Mouse (Mus musculus) frontal cortex, postnatal 25 days (tissue): ENCODE data around the gene Podxl.

ENCODE experiments used
- DNase-seq, 2 experiments: peaks; one replicate each; pipeline ENCODE4 v3.0.0; 2022; ENCODE audit warnings: low spot score in 2 of 2

The Podxl gene

DNA sequence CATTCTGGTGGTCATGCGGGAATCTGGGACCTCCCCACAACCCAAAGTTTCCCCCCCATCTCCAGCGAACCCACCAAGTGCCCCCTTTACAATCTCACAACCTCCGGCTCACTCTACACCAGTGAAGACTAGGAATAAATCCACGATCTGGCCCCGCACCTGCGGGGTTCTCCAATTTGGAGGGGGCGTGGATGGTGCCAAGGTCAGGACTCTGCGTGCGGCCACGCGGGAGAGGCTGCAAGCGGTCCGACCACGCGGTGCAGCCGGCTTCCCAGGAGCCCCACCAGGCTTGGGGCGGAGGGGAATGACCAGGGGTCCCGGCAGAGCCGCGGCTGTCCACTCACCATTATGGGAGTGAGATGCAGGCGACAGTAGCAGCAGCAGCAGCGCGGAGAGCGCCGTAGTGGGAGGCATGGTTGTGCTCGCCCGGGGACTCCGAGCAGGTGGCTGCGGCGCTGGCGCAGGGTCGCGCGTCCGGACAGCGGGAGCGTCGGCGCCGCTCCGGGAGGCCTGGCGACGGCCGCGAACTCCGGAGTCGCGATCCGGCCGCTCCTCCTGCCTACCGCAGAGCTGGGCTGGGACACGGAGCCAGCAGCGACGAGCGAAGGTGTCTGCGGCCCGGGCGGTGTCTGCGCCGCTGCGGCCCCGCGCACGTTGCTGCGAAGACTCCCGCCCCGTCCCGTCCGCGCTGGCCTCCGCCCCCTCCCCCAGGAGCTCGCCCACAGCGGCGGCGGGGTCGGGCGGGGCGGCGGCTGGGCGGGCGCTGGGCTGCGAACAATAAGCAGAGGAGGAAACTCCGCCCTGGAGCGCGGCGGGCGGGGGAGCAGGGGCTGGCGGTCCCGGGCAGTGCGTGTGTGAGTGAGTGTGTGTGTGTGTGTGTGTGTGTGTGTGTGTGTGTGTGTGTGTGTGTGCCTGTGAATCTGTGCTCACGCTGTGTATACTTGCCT, at the start of gene Podxl:
Gene Podxl (minus strand): TSS at position 747 of the 947 bp plus-strand sequence.
- DNase-seq: no peak

DNA sequence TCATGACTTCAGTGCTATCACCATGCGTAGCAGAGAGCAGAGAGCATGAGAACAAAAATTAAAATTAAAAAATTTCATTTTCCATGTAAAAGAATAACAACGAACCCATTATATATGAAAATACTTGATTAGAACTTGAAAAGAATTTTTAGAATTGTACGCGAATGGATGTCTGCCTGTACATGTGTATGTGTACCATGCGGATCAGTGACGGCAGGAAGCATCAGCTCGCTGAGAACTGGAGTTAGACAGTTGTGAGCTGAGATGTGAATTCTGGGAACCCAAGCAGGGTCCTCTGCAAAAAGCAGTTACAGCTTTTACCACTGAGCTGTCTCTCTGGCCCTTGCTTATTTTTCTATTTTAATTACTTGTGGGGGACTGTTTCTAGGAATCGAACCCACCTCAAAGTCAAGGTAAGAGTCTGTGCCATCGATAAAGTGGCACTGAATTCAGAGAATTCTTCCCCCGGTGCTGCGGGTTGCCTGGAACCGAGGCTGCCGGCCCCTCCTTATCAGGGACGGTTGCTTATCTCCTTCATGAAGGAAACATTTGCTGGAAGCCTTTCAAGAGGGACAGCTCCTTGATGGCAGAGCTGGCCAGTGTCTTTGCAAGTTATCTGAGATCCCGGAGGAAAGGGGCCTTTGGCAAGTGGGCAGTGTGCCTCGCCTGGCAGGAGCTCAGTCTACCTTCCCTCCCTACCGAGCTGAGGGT, 48.9 kb upstream of the Podxl start:
- no peak for DNase-seq

DNA sequence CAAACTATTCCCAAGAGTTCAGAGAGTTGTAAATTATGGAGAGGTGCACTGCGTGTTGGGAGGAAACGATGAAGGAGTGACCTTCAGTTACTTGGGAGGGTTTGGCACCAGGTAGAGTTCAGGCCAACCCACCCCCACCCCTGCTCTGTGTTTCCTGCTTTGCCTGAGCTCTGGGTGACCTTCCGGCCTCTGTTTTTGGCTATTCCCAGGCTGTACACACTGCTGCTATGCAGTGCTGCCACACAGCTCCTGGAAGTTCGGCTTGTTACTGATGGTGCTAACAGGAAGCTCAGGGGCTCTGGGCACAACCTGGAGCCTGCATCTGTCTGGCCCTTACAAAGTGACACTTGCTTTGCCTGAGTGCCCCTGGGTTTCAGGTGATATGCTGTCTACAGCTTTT, 42.6 kb upstream of the Podxl start:
- no peak for DNase-seq

DNA sequence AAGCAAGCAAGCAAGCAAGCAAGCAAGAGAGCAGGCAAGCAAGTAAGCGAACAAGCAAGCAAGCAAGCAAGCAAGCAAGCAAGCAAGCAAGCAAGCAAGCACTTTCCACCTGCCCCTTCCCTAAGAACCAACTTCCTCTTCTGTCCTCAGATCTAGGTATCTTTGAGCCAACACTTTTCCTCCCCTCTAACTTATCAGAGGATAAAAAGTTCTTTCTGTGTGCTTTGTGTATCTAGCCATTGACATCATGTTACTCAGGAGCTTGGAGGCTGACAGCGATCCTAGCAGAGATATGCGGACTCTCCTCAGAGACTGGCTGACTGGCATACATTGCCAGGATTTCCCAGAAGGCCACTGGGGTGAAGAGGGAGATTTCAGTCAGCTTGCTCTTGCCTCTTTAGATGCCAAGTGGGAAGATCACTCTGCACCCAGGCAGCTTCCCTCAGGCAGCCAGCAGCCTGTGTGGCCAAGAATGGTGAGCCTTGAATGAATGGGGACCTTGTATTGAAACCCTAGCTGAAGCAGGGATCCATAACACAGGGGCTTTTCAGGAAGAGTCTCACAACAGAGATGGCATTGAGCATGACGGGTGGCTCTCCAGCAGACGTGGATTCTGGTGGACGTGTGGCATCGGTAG, 41.0 kb upstream of the Podxl start:
- DNase-seq: no peak

DNA sequence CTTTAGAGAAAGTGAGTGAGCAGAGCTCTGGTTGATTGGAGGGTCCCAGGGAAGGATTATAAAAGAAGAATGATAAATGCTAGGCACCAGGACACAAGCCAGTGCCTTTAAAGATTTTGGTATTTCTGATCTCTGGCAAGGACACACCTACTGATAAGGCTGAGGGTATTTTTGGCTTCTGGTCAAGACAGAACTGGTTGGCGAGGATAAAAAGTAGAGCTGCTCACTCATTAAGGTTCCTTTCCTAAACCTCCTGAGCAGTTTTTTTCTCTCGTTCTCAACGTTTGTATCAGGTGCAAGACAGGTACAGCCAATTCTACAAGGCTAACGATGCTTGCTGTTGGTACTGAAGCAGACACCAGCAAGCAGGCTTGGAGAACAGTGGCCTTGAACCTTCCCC, 38.7 kb upstream of the Podxl start:
- no peak for DNase-seq

DNA sequence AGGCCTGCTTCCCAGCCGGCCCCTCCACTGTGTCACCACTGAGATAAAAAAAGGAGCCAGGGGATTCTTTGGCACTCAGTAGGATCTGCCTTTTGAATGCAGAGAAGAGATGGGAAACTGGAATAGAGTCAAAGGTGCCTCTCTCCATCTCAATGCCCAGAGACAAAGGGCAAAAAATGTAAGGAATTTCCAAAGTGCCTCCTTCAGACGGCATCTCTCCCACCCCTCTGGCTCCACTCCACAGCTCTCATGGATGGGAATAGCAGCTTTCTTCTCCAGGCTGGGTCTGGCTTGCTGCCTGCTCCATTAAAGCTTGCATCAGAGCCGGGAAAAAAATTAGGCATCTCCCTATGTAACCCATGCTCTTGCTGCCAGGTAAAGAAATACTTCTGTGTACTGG, 37.4 kb upstream of the Podxl start:
- DNase-seq: no peak

DNA sequence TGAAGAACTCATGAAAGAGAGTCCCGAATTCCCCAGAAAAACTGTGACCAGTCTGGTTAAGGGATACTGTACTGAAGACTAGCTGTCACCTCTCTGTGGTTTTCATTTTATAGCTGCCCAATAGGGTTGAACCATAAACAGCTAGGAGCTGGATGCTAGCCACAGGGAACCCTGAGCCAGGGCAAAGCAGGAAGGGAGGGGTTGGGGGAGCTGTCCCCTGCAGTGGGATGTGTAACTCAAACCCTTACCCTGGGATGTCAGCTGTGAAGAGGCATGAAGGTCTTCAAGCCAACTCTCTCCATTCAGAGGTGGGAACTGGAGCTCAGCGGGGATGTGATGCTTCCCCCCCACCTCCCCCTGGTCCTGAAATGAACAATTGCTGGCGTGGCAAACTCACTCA, 36.1 kb upstream of the Podxl start:
- DNase-seq: no peak

DNA sequence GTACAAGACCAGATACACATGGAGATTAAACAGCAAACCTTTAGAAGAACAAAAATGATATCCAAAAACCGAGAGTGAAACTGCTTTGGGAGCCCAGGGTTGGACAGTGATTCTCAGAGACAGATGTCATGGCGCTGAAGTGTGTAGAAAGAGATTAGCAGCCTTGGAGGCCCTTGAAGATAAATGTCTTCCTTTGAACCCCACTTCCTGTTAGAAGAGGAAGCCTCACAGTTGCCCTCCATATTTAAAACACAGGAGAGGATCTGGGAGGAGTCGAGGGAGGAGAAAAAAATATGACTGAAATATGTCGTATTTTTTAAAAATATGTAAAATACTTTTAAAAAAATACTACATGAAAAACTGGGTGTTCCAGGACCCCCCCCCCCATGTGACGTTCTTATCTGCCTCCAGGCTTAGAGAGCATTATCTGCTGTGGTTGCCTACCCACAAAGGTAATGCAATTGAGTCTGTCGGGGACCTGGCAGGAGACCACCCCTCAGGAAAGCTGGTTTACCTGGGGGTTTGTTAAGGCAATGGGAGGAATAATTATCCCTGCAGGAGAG, 34.6 kb upstream of the Podxl start:
- DNase-seq: no peak

DNA sequence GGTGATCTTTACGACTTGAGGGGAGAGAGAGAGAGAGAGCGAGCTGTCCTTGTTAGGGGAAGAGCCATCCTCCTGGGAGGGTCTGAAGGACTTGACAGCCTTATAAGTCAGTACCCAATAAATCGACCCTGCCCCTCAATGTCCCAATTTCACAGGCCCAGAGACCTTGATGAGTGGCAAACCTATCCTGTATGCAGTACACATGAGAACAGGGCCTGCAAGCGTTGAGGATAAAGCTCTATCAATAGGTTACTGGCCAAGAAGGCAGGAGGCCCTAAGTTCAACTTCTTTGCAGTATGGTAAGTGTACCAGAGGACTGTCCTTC, 33.3 kb upstream of the Podxl start:
- DNase-seq: no peak

DNA sequence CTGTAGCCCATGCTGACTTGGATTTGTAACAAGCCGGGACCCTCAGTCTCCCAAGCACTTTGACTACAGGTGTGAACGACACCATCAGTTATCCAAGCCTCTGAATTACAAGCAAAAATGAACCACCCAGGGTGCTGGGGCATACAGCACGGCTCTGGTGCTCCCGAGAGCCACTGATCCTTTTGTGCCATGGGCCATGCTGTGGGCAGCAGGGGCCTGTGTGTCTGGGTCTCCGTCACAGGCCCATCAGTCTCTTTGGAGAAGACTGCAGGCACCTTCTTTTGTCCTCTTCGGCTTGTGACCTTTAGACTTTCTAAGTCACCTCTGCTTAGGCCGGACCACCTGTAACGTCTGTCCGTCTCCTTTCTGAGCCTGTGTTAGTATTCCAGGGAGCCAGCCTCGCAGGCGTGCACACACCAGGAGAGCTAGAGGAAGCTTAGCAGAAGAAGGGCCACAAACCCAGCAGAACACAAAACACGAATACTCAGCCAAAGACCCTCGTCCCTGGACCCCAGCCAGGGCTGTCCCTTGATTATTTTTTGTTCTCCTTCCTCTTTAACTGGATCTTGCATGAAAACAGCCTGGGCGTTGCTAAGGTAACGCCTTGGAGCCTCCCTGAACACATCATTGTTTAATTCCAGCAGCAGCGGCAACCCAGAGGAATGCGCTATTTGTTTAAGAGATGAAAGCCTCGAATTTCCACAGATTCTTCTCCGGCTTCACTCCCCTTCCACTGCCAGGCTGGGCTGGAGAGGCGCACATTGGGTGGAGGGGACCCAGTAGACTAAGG, 32.8 kb upstream of the Podxl start:
- DNase-seq: peak in 1 of 2 experiments; percentile 50

DNA sequence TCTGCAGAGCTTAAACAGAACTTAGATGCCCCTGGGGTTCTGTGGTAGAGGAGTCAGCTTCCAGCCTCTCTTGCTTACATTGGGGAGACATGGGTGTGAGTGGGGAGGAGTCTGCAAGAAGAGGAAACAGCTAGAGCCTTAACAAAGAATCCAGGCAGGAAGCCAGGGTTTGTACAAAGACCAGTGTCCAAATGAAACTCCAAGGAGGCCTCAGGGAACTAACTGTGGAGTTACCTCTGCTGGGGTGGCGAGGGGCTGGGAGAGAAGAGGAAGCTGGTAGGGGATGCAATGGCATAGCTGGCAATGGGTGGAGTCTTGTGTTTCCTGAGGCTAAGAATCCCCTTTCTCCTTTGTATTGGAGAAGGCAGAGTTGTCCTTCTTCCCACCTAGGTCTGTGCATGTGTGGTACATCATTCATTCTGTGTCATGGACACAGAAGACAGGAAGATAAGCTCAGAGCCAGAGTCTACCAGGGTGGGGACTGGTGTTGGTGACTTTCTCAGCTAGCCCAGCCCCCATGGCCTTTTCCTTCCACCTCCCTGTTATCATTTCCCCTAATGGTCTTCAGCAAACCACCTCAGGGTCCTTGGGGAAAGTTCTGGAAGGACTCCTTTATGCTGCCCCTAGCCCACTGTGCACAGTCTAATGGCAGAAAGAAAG, 28.9 kb upstream of the Podxl start:
- DNase-seq: no peak

DNA sequence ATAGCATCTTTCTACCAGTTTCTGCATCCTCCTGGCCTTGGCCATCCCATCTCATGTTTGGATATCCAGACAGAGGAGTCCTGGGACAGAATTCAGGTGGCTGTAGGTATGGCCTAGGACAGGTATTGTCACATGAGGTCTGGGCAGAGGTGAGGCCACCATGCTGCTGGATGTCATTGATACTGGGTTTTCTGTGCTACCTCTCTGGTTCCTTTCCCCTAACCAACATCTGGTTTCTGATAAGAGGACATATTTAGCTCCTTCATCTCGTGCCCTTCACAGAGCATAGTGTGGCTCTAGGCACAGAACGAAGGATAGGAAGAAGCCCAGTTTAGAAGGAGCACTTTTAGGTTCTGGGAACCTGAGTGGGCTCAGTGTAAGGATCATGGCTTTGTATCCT, 28.3 kb upstream of the Podxl start:
- no peak for DNase-seq

DNA sequence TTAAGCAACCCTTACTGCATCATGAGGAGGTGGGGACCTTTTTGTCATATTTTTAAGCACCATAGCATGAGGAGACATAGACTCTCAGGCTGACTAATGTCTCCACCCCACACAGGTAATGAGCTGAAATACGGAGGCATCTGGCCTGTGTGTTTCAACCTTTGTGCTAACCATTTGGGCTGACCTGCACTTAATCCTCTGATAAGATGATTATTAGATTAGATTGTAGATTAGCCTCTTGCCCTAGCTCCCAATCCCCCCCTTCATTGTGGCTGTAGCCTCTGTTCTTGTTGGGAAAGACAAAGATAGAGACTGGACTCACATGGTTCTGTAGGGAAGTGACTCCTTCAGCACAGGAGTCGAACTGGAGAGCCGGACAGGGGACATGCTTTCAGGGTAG, 27.9 kb upstream of the Podxl start:
- DNase-seq: no peak

DNA sequence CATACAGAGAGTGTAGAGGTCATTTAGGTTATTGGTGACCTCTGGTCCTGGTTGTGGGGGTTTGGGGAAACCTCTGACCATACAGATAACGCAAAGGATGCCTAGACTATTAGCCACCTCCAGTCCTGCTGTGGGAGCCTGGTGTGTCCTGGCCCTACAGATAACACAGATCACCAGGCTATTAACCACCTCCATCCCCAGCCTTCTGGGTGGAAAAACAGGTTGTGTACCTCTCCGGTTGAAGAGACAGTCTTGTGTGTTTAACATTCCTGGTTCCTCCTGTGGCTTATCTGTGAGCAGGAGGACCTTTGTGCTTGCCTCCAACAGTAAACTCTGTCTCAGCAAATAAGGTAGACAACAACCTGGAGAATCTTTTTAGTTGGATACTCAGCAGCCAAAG, 27.0 kb upstream of the Podxl start:
- DNase-seq: no peak

DNA sequence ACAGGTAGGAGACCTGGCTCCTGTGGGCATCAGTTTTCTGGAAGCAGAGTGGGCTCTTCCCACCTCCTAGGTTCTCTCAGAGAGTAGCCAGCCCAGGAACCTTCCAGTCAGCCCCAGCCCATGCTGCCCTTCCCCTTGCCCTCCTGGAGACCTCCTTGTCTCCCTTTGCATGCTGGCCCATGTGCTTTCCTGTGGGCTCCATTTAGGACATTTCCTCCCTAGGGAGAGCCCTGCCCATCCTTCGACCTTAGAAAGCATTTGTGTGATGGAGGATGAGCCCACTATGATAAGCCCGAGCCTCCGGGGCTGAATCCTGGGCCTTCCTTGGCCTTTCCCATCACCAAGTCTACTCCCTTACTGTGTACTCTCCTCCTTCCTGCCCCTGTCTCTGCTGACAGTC, 25.5 kb upstream of the Podxl start:
- no peak for DNase-seq

DNA sequence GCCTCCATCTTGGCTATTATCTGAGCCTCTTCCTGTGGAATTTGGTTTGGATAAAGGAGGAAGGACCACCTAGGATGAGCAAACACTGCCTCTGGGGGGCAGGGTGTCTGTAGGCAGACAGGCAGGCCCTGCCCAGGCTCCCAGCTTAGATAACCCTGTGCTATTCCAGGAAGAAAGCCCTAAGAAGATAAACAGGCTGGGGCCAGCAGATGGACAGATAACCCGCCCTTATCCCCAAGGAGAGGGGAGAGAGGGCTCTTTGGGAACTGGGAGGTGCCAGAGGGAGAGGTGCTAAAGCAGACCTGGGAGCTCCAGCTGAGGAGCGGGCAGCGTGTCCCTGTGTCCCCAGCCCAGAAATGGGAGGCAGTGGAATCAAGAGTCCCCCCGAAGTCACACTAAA, 23.9 kb upstream of the Podxl start:
- no peak for DNase-seq

DNA sequence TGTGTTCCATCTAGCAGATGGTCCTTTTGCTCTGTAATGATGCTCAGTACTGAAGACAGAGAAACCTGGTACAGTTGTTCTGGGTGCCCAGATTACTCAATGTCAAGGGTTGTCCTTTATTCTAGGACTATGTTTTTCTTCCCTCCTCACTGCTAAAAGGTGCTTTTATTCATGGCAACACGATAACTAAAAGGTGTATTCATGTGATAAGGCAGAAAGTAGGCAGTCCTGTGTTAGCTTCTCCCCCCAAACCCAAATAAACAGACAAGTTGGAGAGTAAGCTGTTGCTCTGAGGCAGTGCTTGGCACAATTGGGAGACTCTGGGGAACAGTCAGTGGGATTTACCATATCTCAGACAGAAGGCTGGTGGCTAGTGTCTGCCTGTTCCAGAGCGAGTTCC, 22.3 kb upstream of the Podxl start:
- no peak for DNase-seq

DNA sequence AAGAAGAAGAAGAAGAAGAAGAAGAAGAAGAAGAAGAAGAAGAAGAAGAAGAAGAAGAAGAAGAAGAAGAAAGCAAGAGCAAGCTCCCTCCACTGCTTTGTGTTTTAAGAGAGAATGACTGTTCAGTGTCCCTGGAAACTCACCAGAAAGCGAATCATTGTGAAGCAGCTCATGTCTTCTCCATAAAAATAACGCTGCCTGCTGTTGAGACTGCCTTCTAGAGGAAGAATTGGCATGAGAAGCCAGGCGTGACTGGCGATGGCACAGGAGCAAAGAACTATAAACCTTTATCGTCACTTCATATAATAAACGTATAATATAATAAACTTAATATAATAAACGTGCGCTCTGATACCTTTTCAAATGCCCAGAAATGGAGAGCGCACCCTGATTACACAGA, 12.4 kb upstream of the Podxl start:
- no peak for DNase-seq

DNA sequence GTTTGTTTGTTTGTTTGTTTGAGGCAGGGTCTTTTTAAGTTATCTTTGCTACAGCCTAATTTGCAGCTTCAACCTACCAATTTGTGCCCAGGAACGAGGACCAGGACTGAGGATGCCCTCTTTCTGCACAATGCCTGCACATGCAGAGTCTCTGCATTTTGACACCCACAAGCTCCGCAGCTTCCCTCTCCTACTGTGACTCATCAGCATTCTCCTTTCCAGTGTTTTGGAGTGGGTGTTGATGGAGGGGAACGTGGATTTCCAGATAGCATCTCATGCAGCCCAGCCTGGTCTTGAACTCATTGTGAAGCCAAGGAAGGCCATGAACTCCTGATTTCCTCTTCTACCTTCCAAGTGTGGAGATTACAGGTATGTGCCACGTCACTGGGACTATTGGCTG, 11.3 kb upstream of the Podxl start:
- DNase-seq: no peak

DNA sequence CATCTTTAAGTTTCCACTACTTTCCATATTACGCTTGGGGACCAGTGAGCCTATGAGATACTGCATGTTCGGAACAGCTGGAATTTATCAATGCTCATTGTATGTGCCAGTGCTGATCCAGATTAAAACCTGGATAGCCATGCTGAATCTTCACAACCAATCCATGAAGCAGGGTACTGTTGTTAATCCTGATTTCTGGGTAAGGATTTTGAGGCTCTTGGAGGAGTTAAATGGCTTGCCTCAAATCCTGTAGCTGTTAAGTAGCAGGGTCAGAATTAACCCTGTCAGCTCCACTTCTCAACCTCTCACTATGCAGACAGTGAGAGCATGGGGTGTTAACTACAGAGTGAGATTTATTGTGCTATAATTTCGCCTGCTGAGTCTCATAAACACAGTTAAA, 7.7 kb upstream of the Podxl start:
- DNase-seq: no peak

DNA sequence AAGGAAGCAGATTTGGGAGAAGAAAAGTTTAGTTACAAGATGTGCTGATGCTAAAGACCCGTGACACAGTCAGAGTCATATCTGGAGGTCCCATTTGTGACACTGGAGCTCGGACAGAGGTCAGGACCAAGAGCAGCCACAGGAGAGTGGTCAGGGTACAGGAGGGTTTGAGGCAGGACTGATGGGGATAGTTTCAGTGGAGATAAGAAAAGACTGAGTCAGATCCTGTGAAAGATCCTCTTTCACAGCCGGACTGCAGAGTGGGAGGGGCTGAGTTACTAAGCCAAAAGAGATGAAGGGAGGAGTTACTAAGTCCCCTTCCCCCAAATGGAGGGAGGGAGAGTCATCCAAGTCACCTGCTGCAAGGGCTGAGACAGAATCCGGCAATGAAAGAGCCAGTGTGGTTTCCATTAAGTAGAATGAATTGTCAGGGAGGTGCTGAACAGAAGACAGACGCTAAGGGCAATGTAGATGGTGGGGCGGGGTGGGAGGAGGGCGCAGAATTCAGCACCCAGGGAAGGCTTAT, 4.4 kb upstream of the Podxl start:
- DNase-seq: no peak
